13 mouse cellular contexts compared by ENCODE assay signal in the genomic region with DNA sequence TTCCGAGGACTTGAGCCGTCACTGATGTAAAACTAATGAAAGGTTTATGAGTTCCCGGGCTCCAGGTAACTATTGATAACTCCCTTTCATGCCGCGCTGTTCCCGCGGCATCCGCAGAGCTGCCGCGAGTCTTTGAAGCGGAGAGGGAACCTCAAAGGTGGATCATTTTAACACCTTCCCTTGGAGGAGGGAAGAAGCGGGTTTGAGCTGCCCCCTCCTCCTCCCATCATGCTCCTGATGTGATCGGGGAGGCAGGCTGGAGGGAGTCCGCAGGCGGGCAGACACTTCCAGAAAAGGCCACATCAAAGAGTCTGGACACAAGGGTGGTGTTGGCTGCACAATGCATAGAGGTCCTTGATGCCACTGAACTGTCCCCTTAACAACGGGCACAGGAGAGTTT. TPM values are rescaled to one million over a fixed set of nuclear protein-coding genes. Genes with fewer than 3 reads are reported as not detected.
DNase-seq lines count a peak whose midpoint lies in the region; ATAC-seq and TF ChIP-seq lines count a peak whose summit lies in the region.
"Had no signal": no experiment of that assay in that cellular context is flagged by ENCODE, and none has a peak within 500 bp of the region (broad histone marks: within the 10 kb centered on the region; RNA-seq: fewer than 3 reads in every experiment).

No protein-coding gene starts in this region.

- no peak for TF ChIP-seq POLR2A in brain, embryonic 14.5 days (IDR thresholded peaks at IDR 0.05; ENCODE audit: borderline replicate concordance, extremely low read depth, insufficient read depth, insufficient read length, poor library complexity, severe bottlenecking)

- 0 out of 2 replicates have a peak overlapping the region, but pooled peaks have one; percentile 5 for H3K4me2 ChIP-seq in heart, embryonic 16.5 days (ENCODE audit: low read depth, low read length)
- H3K4me2 ChIP-seq in hindbrain, embryonic 14.5 days (replicated peaks), result peak overlapping the region; percentile 21; the same call in 1 of the 2 replicates
- H3K4me2 ChIP-seq in midbrain, embryonic 15.5 days, result peak overlapping the region; percentile 20; the same call in 1 of the 2 replicates
- no peak overlapping the region for H3K4me2 ChIP-seq in liver, postnatal 0 days (ENCODE audit: low read depth, low read length)
- H3K4me2 ChIP-seq: heart, embryonic 13.5 days had no signal

- H3K36me3 ChIP-seq in heart, embryonic 16.5 days (ENCODE audit: control insufficient read depth, insufficient read depth), result no peaks in the 10 kb centered on the region
- no peaks in the 10 kb centered on the region for H3K36me3 ChIP-seq in hindbrain, embryonic 14.5 days (replicated peaks; ENCODE audit: control insufficient read depth, insufficient read depth)
- no peaks in the 10 kb centered on the region for H3K36me3 ChIP-seq in midbrain, embryonic 15.5 days (replicated peaks)
- H3K36me3 ChIP-seq in liver, postnatal 0 days (replicated peaks; ENCODE audit: insufficient read depth, low read length), result no peaks in the 10 kb centered on the region
- H3K36me3 ChIP-seq: heart, embryonic 13.5 days; liver, embryonic 13.5 days had no signal

- WGBS in heart, embryonic 16.5 days, result 10% methylated on average over 16 of the region's 16 CpGs
- 17% methylated on average over 16 of the region's 16 CpGs for WGBS in hindbrain, embryonic 14.5 days
- WGBS in midbrain, embryonic 15.5 days, result 7% methylated on average over 16 of the region's 16 CpGs
- 11% methylated on average over 16 of the region's 16 CpGs for WGBS in liver, postnatal 0 days (ENCODE audit: insufficient replicate concordance)

- DNase-seq in heart, adult 8-10 months (ENCODE audit: low spot score), result no peak
- peak; percentile 74 for DNase-seq in brain, embryonic 14.5 days (ENCODE audit: low read depth)
- DNase-seq in hindbrain, embryonic 14.5 days (ENCODE audit: low spot score), result no peak
- no peak for DNase-seq in liver, postnatal 0 days
- no peak for DNase-seq in ovary, adult 18-20 months (ENCODE audit: low spot score)
- DNase-seq: gastrocnemius, postnatal 10 days; liver, embryonic 13.5 days; lung, postnatal 14 days; thymus, postnatal 4 days had no signal

- ATAC-seq in heart, embryonic 16.5 days (replicated peaks; ENCODE audit: extremely low read depth, insufficient read depth, low FRiP score), result no peak
- ATAC-seq in hindbrain, embryonic 14.5 days (ENCODE audit: low FRiP score), result no peak
- peak; percentile 64 for ATAC-seq in midbrain, embryonic 15.5 days (replicated peaks)
- no peak for ATAC-seq in liver, postnatal 0 days

- no peak for TF ChIP-seq CTCF in brain, embryonic 14.5 days (IDR thresholded peaks at IDR 0.05; ENCODE audit: borderline replicate concordance, extremely low read depth, insufficient read depth, insufficient read length)
- TF ChIP-seq CTCF in liver, postnatal 0 days (IDR thresholded peaks at IDR 0.05; ENCODE audit: low read depth), result no peak

- H3K27ac ChIP-seq in heart, embryonic 16.5 days (ENCODE audit: low read length), result no peak overlapping the region
- H3K27ac ChIP-seq in hindbrain, embryonic 14.5 days, result no peak overlapping the region
- H3K27ac ChIP-seq in midbrain, embryonic 15.5 days, result peak overlapping the region; percentile 61
- no peak overlapping the region for H3K27ac ChIP-seq in liver, postnatal 0 days (ENCODE audit: low read depth)
- H3K27ac ChIP-seq: heart, embryonic 13.5 days; left cerebral cortex, adult 2 months; liver, embryonic 13.5 days had no signal

- peaks cover 34% of the 10 kb centered on the region for H3K27me3 ChIP-seq in heart, embryonic 16.5 days (ENCODE audit: control insufficient read depth, insufficient read depth, low read length)
- H3K27me3 ChIP-seq in hindbrain, embryonic 14.5 days (ENCODE audit: control insufficient read depth, insufficient read depth, low read length), result no peaks in the 10 kb centered on the region
- H3K27me3 ChIP-seq in midbrain, embryonic 15.5 days (replicated peaks), result no peaks in the 10 kb centered on the region
- peaks cover 10% of the 10 kb centered on the region for H3K27me3 ChIP-seq in liver, postnatal 0 days (ENCODE audit: insufficient read depth, low read length)

- no peak overlapping the region for H3K4me3 ChIP-seq in heart, embryonic 16.5 days (ENCODE audit: low read length)
- H3K4me3 ChIP-seq in hindbrain, embryonic 14.5 days (replicated peaks; ENCODE audit: low read length), result no peak overlapping the region
- no peak overlapping the region for H3K4me3 ChIP-seq in midbrain, embryonic 15.5 days
- H3K4me3 ChIP-seq in liver, postnatal 0 days (ENCODE audit: low read depth, low read length), result no peak overlapping the region
- H3K4me3 ChIP-seq: heart, embryonic 13.5 days; left cerebral cortex, adult 2 months; liver, embryonic 13.5 days had no signal

- no peak overlapping the region for H3K9ac ChIP-seq in heart, embryonic 16.5 days (ENCODE audit: low read length)
- H3K9ac ChIP-seq in hindbrain, embryonic 14.5 days, result no peak overlapping the region
- H3K9ac ChIP-seq in midbrain, embryonic 15.5 days, result no peak overlapping the region
- H3K9ac ChIP-seq in liver, postnatal 0 days (replicated peaks), result no peak overlapping the region
- H3K9ac ChIP-seq: heart, embryonic 13.5 days; liver, embryonic 13.5 days had no signal

- TF ChIP-seq EP300 in liver, postnatal 0 days (IDR thresholded peaks at IDR 0.05; ENCODE audit: low read depth), result no peak

- H3K9me3 ChIP-seq in heart, embryonic 16.5 days (replicated peaks; ENCODE audit: control insufficient read depth, low read length), result no peaks in the 10 kb centered on the region
- no peaks in the 10 kb centered on the region for H3K9me3 ChIP-seq in hindbrain, embryonic 14.5 days (ENCODE audit: control insufficient read depth, low read length)
- H3K9me3 ChIP-seq in midbrain, embryonic 15.5 days, result no peaks in the 10 kb centered on the region
- H3K9me3 ChIP-seq in liver, postnatal 0 days (ENCODE audit: low read length), result no peaks in the 10 kb centered on the region
- H3K9me3 ChIP-seq: heart, embryonic 13.5 days; liver, embryonic 13.5 days had no signal

- H3K4me1 ChIP-seq in heart, embryonic 16.5 days (ENCODE audit: control insufficient read depth, insufficient read depth, low read length), result no peaks in the 10 kb centered on the region
- H3K4me1 ChIP-seq in hindbrain, embryonic 14.5 days (replicated peaks; ENCODE audit: control insufficient read depth, insufficient read depth, low read length), result peaks cover 22% of the 10 kb centered on the region
- H3K4me1 ChIP-seq in midbrain, embryonic 15.5 days, result peaks cover 34% of the 10 kb centered on the region
- H3K4me1 ChIP-seq in liver, postnatal 0 days (ENCODE audit: insufficient read depth), result no peaks in the 10 kb centered on the region

RNA-seq across cellular contexts. Expression of a gene that starts 29.0 kb away (rescaled TPM):
- polyA plus RNA-seq in heart, embryonic 16.5 days (2015; fragmentation: Nextera tagmentation; extraction: Ambion mirVana), result 24.3 and 25.6 TPM in 2 replicates
- 10 to 100 TPM; 14.7 to 19.5 (median 16.1) TPM for total RNA-seq in heart, adult 8-10 months (2022)
- polyA plus RNA-seq in brain, embryonic 14.5 days (2012; rRNA removed), result 15.8 and 16.7 TPM in 2 replicates
- polyA plus RNA-seq in hindbrain, embryonic 14.5 days (2014; fragmentation: Nextera tagmentation; extraction: Ambion mirVana), result 12.2 and 13.4 TPM in 2 replicates
- polyA plus RNA-seq in midbrain, embryonic 15.5 days (2015; fragmentation: Nextera tagmentation; extraction: Ambion mirVana), result 22.1 and 23.3 TPM in 2 replicates
- 10.2 and 10.5 TPM in 2 replicates for polyA plus RNA-seq in liver, postnatal 0 days (2015; fragmentation: Nextera tagmentation; extraction: Ambion mirVana)

RNA-seq across cellular contexts. Expression of a gene that starts 32.8 kb away (rescaled TPM):
- polyA plus RNA-seq in heart, embryonic 16.5 days (2015; fragmentation: Nextera tagmentation; extraction: Ambion mirVana), result 11.5 and 15.1 TPM in 2 replicates
- total RNA-seq in heart, adult 8-10 months (2022), result 10 to 100 TPM; 43.9 to 59.9 (median 52.8) TPM
- 27.0 and 41.1 TPM in 2 replicates for polyA plus RNA-seq in brain, embryonic 14.5 days (2012; rRNA removed)
- 30.2 and 36.1 TPM in 2 replicates for polyA plus RNA-seq in hindbrain, embryonic 14.5 days (2014; fragmentation: Nextera tagmentation; extraction: Ambion mirVana)
- polyA plus RNA-seq in midbrain, embryonic 15.5 days (2015; fragmentation: Nextera tagmentation; extraction: Ambion mirVana), result 22.8 and 23.8 TPM in 2 replicates
- 12.3 and 13.0 TPM in 2 replicates for polyA plus RNA-seq in liver, postnatal 0 days (2015; fragmentation: Nextera tagmentation; extraction: Ambion mirVana)
